Mouse (Mus musculus): ENCODE results near the gene Drc7. TPM values are rescaled to one million over a fixed set of nuclear protein-coding genes. Genes with fewer than 3 reads are reported as not detected.
A peak's percentile ranks its signal among the peaks of the same experiment; 100 is the strongest.

Drc7 gene
- total RNA-seq, 4 experiments from 2014 or later: not detected

- no peak for DNase-seq
These were observed 5.1 kb downstream of the Drc7 start for GRCm38 (mm10) chr8:95059812-95060533.

- DNase-seq: no peak
These were observed 9.6 kb downstream of the Drc7 start for GRCm38 (mm10) chr8:95064531-95064930.

- peak; percentile 39 for DNase-seq
These were observed 12.7 kb downstream of the Drc7 start for GRCm38 (mm10) chr8:95067582-95067981.

DNA sequence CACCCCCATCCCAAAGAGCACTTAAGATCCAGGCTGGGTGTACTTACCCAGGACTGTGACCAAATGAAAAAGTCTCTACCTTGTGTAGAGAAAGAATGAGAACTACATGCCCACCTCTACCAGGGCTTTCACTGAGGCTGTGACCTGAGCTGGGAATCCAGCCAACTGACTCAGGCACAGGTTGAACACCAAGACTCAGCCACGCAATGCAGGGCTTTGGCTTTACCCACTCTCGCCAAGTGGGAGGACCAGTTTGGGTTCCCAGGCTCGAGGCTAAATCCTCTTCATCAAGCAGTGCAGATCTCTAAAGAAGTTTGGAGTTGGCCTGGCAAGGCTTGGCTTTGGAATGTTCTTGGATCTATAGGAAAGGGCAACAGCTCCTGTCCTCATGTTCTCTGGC is 20.6 kb downstream of the Drc7 start:
- no peak for DNase-seq

DNA sequence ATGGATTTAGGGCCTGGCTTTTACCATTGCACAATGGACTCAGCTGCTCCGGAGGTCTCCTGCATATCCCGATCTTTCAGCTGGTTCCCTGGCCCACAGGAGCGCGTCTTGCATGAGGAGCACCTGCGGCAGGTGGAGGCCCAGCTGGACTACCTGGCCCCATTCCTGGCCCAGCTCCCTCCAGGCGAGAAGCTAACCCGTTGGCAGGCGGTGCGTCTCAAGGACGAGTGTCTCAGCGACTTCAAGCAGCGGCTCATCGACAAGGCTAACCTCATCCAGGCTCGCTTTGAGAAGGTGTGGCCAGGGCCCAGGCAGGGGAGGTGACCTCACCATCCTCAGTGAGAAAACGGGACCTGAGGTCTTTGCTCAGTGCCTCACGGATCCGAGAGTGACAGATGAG is 21.2 kb downstream of the Drc7 start:
- no peak for DNase-seq

GRCm38 (mm10) chr8:95078055-95078454 is 23.2 kb downstream of the Drc7 start:
- DNase-seq: no peak

DNA sequence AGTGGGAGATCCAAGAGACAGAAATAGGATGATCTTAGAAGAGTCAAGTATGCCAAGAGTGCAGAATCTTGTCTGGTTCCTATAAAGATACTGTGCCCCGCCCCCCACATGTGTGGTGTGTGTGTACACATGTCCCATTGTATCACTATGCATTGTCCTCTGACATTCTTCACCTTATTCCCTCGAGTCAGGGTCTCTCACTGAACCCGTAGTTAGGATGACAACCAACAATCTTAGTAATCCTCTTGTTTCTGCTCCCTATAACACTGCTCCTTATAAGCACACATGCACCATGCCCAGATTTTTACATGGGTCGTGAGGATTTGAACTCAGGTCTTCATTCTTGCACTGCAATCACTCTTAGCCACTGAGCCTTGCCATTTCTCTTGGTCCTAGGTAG is 24.4 kb downstream of the Drc7 start:
- no peak for DNase-seq

GRCm38 (mm10) chr8:95080381-95081341 is 25.8 kb downstream of the Drc7 start, which contains the start of gene Katnb1:
Gene Katnb1 (plus strand): TSS chr8:95081186.
- peak; percentile 99 for DNase-seq

- no peak for DNase-seq
These were observed 26.7 kb downstream of the Drc7 start for GRCm38 (mm10) chr8:95081650-95082049.

- DNase-seq: no peak
These were observed 29.4 kb downstream of the Drc7 start for GRCm38 (mm10) chr8:95084261-95084660.

GRCm38 (mm10) chr8:95084744-95085431 is 30.0 kb downstream of the Drc7 start:
- DNase-seq: no peak

DNA sequence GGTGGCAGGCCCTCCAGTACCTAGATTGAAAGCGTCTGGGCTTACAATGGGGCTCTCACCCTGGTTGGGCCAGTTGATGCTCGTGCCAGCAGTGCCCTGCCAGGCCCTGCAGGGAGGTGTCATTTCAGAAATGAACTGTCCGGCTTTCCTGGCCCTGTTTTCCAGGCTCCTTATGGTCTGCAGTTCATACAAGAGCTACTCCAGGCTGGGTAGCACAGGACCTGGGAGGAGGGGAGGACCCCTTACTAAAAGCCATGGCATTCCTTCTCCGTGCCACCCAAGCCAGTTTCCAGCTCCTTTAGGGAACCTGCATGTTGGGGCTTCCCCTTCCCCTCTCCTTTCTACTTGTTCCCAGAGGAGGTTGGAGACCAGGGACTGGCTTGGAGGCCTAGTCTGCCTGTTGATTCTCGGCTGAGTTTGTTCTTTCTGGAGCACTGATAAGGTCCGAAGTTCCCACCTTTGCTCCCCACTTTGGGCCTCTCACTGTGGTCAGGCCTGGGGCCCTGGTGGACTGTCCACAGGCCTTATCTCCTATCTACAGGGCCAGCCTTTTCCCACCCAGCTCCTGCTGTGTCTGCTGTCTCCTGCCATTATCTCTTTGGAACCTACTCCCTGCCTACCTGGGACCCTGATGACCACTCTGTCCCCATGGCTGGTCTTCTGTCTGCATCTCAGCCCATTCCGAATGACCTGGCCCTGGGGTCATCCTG is 30.7 kb downstream of the Drc7 start:
- DNase-seq: no peak

GRCm38 (mm10) chr8:95093574-95093973 is 38.7 kb downstream of the Drc7 start:
- DNase-seq: no peak

- DNase-seq: peak; percentile 76
These were observed 44.1 kb downstream of the Drc7 start for GRCm38 (mm10) chr8:95099009-95099408.

DNA sequence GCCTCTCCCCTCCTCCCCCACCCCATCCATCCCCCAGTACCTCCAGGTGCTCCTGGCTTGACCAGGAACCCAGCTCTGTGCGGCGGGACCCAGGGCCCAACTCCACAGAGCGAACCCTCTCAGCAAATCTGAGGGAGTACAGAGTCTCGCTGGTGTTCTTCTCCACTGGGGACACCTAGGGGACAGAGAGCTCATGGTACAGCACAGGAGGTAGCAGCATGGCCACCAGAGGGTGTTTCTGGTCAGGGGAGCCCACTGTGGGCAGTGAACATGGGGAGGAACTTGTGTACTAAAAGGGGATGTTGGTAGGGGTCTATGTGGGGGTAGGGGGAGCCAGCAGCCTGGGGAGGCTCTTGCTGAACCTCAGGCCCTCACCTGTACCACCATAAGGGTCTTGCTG is 47.1 kb downstream of the Drc7 start:
- no peak for DNase-seq

- no peak for DNase-seq
These were observed 52.4 kb downstream of the Drc7 start for GRCm38 (mm10) chr8:95107306-95107705.

DNA sequence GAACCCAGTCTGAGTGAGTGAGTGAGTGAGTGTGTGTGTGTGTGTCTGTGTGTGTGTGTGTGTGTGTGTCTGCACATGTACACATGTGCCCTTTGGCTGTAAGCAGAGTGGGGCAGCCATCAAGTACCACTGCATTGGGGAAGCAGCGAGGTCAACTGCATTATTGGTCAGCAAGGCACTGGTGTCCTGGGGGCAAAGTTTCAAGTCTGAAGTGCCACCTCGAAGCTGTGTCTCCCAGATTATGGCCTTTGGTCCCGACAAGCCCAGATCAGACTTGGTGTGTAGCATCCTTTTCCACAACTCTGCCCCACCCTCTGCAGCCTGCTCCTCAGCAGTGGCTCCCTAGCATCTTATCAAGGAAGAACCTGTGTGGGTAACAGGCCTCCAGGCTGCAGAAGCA is 57.7 kb downstream of the Drc7 start:
- DNase-seq: no peak

DNA sequence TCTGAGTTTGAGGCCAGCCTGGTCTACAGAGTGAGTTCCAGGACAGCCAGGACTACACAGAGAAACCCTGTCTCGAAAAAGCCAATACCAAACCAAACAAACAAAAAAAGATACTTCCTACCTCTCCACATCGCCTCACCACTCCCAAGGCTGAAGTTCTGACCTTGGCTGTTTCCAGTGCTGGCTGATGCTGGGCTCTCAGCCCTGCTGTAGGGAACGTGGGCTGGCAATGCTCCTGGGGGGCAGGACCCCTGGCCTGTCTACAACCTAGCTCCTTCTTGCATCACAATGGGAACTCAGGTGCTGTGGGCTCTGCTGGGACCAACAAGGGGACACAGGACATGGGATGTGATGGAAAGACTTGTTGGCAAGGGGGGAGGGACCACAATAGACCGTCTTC is 58.2 kb downstream of the Drc7 start:
- DNase-seq: no peak

DNA sequence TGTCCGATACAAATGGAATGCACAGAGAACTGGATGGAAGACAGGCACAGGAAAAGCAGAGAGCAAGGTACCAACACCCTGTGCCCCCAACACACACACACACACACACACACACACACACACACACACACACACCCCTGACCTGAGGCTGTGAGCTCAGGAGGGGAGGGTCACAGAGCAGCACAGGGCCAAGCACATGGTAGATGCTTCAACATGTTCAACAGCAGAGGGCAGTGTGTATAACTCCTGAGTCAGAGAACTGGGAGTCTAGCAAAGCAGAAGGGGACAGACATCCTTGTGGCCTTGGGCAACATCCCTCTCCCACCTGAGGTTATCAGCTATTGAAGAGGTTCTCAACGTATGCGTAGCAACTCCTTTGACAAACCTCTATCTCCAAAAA is 58.8 kb downstream of the Drc7 start:
- no peak for DNase-seq

GRCm38 (mm10) chr8:95123455-95123854 is 68.6 kb downstream of the Drc7 start:
- DNase-seq: no peak

DNA sequence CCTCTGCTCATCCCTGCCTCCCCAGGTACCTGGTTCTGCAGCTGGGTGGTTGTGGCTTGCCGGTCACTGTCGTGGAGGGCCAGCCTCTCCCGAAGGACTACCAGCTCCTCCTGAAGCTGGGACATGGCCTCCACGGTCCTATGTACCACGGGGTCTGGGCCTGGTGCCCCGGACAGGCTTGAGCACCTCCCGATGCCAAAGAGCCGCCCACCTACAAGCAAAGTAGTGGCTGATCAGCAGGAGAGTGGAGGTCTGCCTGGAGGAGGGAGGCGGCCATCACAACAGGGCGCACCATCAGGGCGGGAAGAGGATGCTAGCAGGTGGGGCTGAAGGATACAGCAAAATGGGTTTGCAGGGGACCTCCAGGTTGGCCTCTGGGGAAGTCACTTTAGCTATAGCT is 71.6 kb downstream of the Drc7 start:
- DNase-seq: no peak

DNA sequence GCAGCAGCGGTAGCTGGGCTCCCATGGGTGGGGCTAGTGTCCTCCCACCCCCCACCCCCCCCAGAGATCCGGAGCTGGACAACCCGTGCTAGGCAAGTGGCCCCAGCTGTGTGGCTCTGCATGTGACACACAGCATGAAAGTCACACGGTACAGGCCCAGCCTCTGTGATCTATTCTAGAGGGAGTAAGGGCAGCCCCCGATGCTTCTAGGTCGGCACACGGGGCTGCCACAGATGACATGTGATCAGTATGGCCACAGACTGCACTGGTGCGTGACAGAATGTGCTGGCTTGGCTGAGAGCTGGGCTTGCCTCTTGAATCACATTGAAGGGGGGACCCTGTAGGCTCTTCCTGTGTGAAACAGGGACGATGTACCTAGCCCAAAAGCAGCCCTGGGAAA is 72.8 kb downstream of the Drc7 start:
- no peak for DNase-seq

Measured in adrenal gland, adult 8-10 months (tissue).